ENCODE assay signal across 26 mouse cellular contexts in genomic region chrX:71430900-71431299, GRCm38 (mm10).
DNase-seq lines count a peak whose midpoint lies in the region; ATAC-seq and TF ChIP-seq lines count a peak whose summit lies in the region.
"Had no signal": no experiment of that assay in that cellular context is flagged by ENCODE, and none has a peak within 500 bp of the region (broad histone marks: within the 10 kb centered on the region; RNA-seq: fewer than 3 reads in every experiment).

No protein-coding gene starts in this region.

- ATAC-seq in G1E (ENCODE audit: extremely low read depth, insufficient number of reproducible peaks, low FRiP score, poor library complexity, severe bottlenecking) = peak; percentile 37; the same call in 1 of the 2 replicates
- ATAC-seq: forebrain, embryonic 13.5 days; forebrain, embryonic 16.5 days; hindbrain, embryonic 16.5 days; intestine, embryonic 15.5 days; Patski had no signal

- H3K36me3 ChIP-seq in G1E (replicated peaks) = peaks cover 26% of the 10 kb centered on the region
- H3K36me3 ChIP-seq: embryonic facial prominence, embryonic 12.5 days; embryonic facial prominence, embryonic 15.5 days; forebrain, embryonic 10.5 days; hindbrain, embryonic 10.5 days; hindbrain, embryonic 13.5 days; intestine, embryonic 15.5 days had no signal

- H3K27me3 ChIP-seq in G1E (ENCODE audit: insufficient read depth, low read length) = no peaks in the 10 kb centered on the region
- H3K27me3 ChIP-seq: CH12.LX; embryonic facial prominence, embryonic 12.5 days; embryonic facial prominence, embryonic 15.5 days; forebrain, embryonic 13.5 days; hindbrain, embryonic 13.5 days; intestine, embryonic 15.5 days had no signal

- H3K4me1 ChIP-seq in G1E (ENCODE audit: insufficient read depth, low read depth, low read length) = peaks cover 35% of the 10 kb centered on the region
- H3K4me1 ChIP-seq: embryonic facial prominence, embryonic 12.5 days; embryonic facial prominence, embryonic 15.5 days; hindbrain, embryonic 10.5 days; intestine, embryonic 15.5 days had no signal

- no peaks in the 10 kb centered on the region for H3K9me3 ChIP-seq in G1E (replicated peaks)
- H3K9me3 ChIP-seq: embryonic facial prominence, embryonic 12.5 days; embryonic facial prominence, embryonic 15.5 days; forebrain, embryonic 10.5 days; forebrain, embryonic 13.5 days; hindbrain, embryonic 10.5 days; hindbrain, embryonic 13.5 days; intestine, embryonic 15.5 days had no signal

- no peak for TF ChIP-seq CTCF in G1E (IDR thresholded peaks at IDR 0.05; ENCODE audit: low read depth, low read length)

- peak; percentile 4 for DNase-seq in heart, adult 11 months
- no peak for DNase-seq in heart, postnatal 4 days
- DNase-seq in G1E (ENCODE audit: low spot score) (peak; percentile 2), MEL-GATA-1-ER (ENCODE audit: extremely low read depth, low read depth) (peak; percentile 37)
- peak; percentile 75 for DNase-seq in c-Kit-positive CD71-positive TER-119-positive erythroid progenitor cells, embryonic 14.5 days (ENCODE audit: low spot score)
- DNase-seq in lung, postnatal 36 days = no peak
- no peak for DNase-seq in cerebellum, postnatal 10 days
- DNase-seq: adrenal gland, postnatal 10 days; adrenal gland, postnatal 36 days; B cell, adult 2 months; cerebellum, adult 18-20 months; cerebellum, adult 9-10 months; cerebellum, postnatal 25 days; gastrocnemius, postnatal 10 days; gastrocnemius, postnatal 36 days had no signal

- no peak overlapping the region for H3K4me3 ChIP-seq in G1E (ENCODE audit: low read depth, low read length)
- H3K4me3 ChIP-seq: embryonic facial prominence, embryonic 12.5 days; embryonic facial prominence, embryonic 15.5 days; forebrain, embryonic 10.5 days; forebrain, embryonic 13.5 days; hindbrain, embryonic 10.5 days; hindbrain, embryonic 13.5 days; intestine, embryonic 15.5 days had no signal

Comparison
In these comparisons a context has a peak if more than half of its experiments do, and no peak if none do; other contexts are left out.
1. DNase-seq: peak in heart, adult 11 months (single experiment), G1E (single experiment), MEL-GATA-1-ER (single experiment) and c-Kit-positive CD71-positive TER-119-positive erythroid progenitor cells, embryonic 14.5 days (single experiment); none in heart, postnatal 4 days (single experiment), lung, postnatal 36 days (single experiment) and cerebellum, postnatal 10 days (0 of 2).